In the genomic region with DNA sequence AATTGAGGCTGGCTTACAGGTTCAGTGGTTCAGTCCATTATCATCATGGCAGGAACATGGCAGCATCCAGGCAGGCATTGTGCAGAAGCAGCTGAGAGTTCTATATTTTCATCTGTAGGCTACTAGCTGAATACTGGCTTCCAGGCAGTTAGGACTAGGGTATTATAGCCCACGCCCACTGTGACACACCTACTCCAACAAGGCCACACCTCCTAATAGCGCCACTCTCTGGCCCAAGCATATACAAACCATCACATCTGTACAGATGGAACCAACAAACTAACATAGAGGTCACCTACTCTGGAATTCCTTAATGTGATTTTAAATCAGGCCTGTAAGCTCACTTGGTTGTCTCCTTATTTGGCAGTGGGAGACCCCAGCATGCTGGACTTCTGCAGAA, we compare ENCODE assay signal across 26 mouse cellular contexts.
"Had no signal": no experiment of that assay in that cellular context is flagged by ENCODE, and none has a peak within 500 bp of the region (broad histone marks: within the 10 kb centered on the region; RNA-seq: fewer than 3 reads in every experiment).

No protein-coding gene starts in this region.

- H3K4me3 ChIP-seq: embryonic facial prominence, embryonic 10.5 days; embryonic facial prominence, embryonic 12.5 days; embryonic facial prominence, embryonic 13.5 days; embryonic facial prominence, embryonic 15.5 days; erythroblast, embryonic 14.5 days; forebrain, embryonic 10.5 days; forebrain, embryonic 12.5 days; forebrain, embryonic 13.5 days; forebrain, embryonic 15.5 days; gastrocnemius, adult 2 months; heart, adult 2 months; heart, embryonic 10.5 days had no signal

- ATAC-seq: forebrain, embryonic 13.5 days; forebrain, embryonic 14.5 days; forebrain, embryonic 15.5 days; forebrain, embryonic 16.5 days; forebrain, postnatal 0 days had no signal

- DNase-seq: cerebellum, adult 9-11 months; cerebellum, postnatal 10 days; cerebellum, postnatal 14 days; cerebellum, postnatal 36 days; embryo, embryonic 11 days; forebrain, postnatal 0 days; gastrocnemius, adult 2 months; gastrocnemius, postnatal 10 days; gastrocnemius, postnatal 14 days; gastrocnemius, postnatal 25 days; gastrocnemius, postnatal 36 days; heart, adult 11 months; heart, adult 18-20 months; heart, adult 2 months had no signal

- H3K27me3 ChIP-seq: embryonic facial prominence, embryonic 12.5 days; embryonic facial prominence, embryonic 13.5 days; embryonic facial prominence, embryonic 15.5 days; forebrain, embryonic 12.5 days; forebrain, embryonic 13.5 days; forebrain, embryonic 15.5 days had no signal

- H3K4me1 ChIP-seq: embryonic facial prominence, embryonic 10.5 days; embryonic facial prominence, embryonic 12.5 days; embryonic facial prominence, embryonic 13.5 days; embryonic facial prominence, embryonic 15.5 days; forebrain, embryonic 10.5 days; forebrain, embryonic 12.5 days; forebrain, embryonic 13.5 days; forebrain, embryonic 15.5 days; heart, embryonic 10.5 days had no signal

- H3K27ac ChIP-seq: embryonic facial prominence, embryonic 10.5 days; embryonic facial prominence, embryonic 12.5 days; embryonic facial prominence, embryonic 13.5 days; embryonic facial prominence, embryonic 15.5 days; forebrain, embryonic 10.5 days; forebrain, embryonic 12.5 days; forebrain, embryonic 13.5 days; forebrain, embryonic 15.5 days; gastrocnemius, adult 2 months; heart, adult 2 months; heart, embryonic 10.5 days had no signal

- H3K9ac ChIP-seq: embryonic facial prominence, embryonic 12.5 days; embryonic facial prominence, embryonic 13.5 days; embryonic facial prominence, embryonic 15.5 days; forebrain, embryonic 12.5 days; forebrain, embryonic 13.5 days; forebrain, embryonic 15.5 days; forebrain, postnatal 0 days had no signal

- H3K9me3 ChIP-seq: embryonic facial prominence, embryonic 10.5 days; embryonic facial prominence, embryonic 12.5 days; embryonic facial prominence, embryonic 13.5 days; embryonic facial prominence, embryonic 15.5 days; forebrain, embryonic 10.5 days; forebrain, embryonic 12.5 days; forebrain, embryonic 13.5 days; forebrain, embryonic 15.5 days; heart, embryonic 10.5 days had no signal

- H3K36me3 ChIP-seq: embryonic facial prominence, embryonic 12.5 days; embryonic facial prominence, embryonic 13.5 days; embryonic facial prominence, embryonic 15.5 days; forebrain, embryonic 12.5 days; forebrain, embryonic 15.5 days; heart, embryonic 10.5 days had no signal
